In the genomic region with DNA sequence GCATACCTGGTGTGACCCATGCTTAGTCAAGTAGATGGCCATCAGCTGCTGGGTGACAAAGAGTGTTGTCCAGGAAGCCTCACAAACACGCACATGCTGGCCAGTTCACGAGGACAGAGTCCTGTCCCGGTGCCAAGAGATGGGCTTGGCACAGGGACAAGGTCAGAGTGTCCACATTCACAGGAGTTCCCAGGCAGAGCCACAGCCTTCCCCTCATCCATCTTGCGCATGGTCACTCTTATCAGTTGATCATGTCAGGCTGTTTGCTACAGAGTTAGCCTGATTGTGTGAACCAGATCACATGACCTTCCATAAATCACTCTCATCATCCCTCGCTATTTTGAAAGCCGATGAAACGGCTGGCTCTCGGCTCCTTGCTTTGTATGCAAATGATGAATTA, we compare ENCODE assay signal across 13 mouse cellular contexts.
A peak's percentile ranks its signal among the peaks of the same experiment; 100 is the strongest.
DNase-seq lines count a peak whose midpoint lies in the region; ATAC-seq lines count a peak whose summit lies in the region.
"Had no signal": no experiment of that assay in that cellular context is flagged by ENCODE, and none has a peak within 500 bp of the region (broad histone marks: within the 10 kb centered on the region; RNA-seq: fewer than 3 reads in every experiment).

No protein-coding gene starts in this region.

- WGBS in lung, embryonic 15.5 days: 20% methylated on average over 8 of the region's 8 CpGs
- WGBS in intestine, embryonic 16.5 days: 33% methylated on average over 8 of the region's 8 CpGs
- 51% methylated on average over 8 of the region's 8 CpGs for WGBS in neural tube, embryonic 15.5 days

- H3K4me3 ChIP-seq in lung, embryonic 15.5 days: no peak overlapping the region
- no peak overlapping the region for H3K4me3 ChIP-seq in intestine, embryonic 16.5 days (ENCODE audit: low read length)
- no peak overlapping the region for H3K4me3 ChIP-seq in neural tube, embryonic 15.5 days (replicated peaks)
- H3K4me3 ChIP-seq: forebrain, embryonic 15.5 days; liver, embryonic 13.5 days had no signal

- H3K27me3 ChIP-seq in lung, embryonic 15.5 days: no peaks in the 10 kb centered on the region
- no peaks in the 10 kb centered on the region for H3K27me3 ChIP-seq in intestine, embryonic 16.5 days (replicated peaks; ENCODE audit: control insufficient read depth, insufficient read depth, low read length)
- H3K27me3 ChIP-seq in neural tube, embryonic 15.5 days (replicated peaks): no peaks in the 10 kb centered on the region
- H3K27me3 ChIP-seq: forebrain, embryonic 15.5 days; liver, embryonic 13.5 days had no signal

- no peak overlapping the region for H3K9ac ChIP-seq in lung, embryonic 15.5 days
- H3K9ac ChIP-seq in intestine, embryonic 16.5 days (ENCODE audit: low read depth, low read length): no peak overlapping the region
- no peak overlapping the region for H3K9ac ChIP-seq in neural tube, embryonic 15.5 days (replicated peaks)
- H3K9ac ChIP-seq: forebrain, embryonic 15.5 days; liver, embryonic 13.5 days had no signal

- no peak for DNase-seq in lung, postnatal 10 days
- DNase-seq in adrenal gland, adult 8-10 months: peak; percentile 88
- DNase-seq in right cerebral cortex, adult 2 months (ENCODE audit: low spot score in 2 of 2): no peak
- no peak for DNase-seq in gastrocnemius, adult 8-10 months (ENCODE audit: low spot score in 2 of 2)
- DNase-seq: cerebellum, adult 11 months; heart, postnatal 14 days; layer of hippocampus, postnatal 36 days; liver, embryonic 13.5 days had no signal

- H3K9me3 ChIP-seq in lung, embryonic 15.5 days: no peaks in the 10 kb centered on the region
- no peaks in the 10 kb centered on the region for H3K9me3 ChIP-seq in intestine, embryonic 16.5 days (ENCODE audit: control insufficient read depth, low read length)
- no peaks in the 10 kb centered on the region for H3K9me3 ChIP-seq in neural tube, embryonic 15.5 days (replicated peaks)
- H3K9me3 ChIP-seq: forebrain, embryonic 15.5 days had no signal

- no peak overlapping the region for H3K27ac ChIP-seq in lung, embryonic 15.5 days
- H3K27ac ChIP-seq in intestine, embryonic 16.5 days (ENCODE audit: low read length): no peak overlapping the region
- H3K27ac ChIP-seq in neural tube, embryonic 15.5 days (replicated peaks): 0 out of 2 replicates have a peak overlapping the region, but pooled peaks have one; percentile 18
- H3K27ac ChIP-seq: forebrain, embryonic 15.5 days; liver, embryonic 13.5 days had no signal

- H3K4me1 ChIP-seq in lung, embryonic 15.5 days: peaks cover 8% of the 10 kb centered on the region; the same call in 1 of the 2 replicates
- H3K4me1 ChIP-seq in intestine, embryonic 16.5 days (ENCODE audit: control insufficient read depth, insufficient read depth, low read length): peaks cover 19% of the 10 kb centered on the region; the same call in 1 of the 2 replicates
- H3K4me1 ChIP-seq in neural tube, embryonic 15.5 days: peaks cover 18% of the 10 kb centered on the region
- H3K4me1 ChIP-seq: liver, embryonic 13.5 days had no signal

- peak; percentile 39; the same call in 1 of the 2 replicates for ATAC-seq in lung, embryonic 15.5 days (ENCODE audit: borderline replicate concordance, extremely low read depth, low FRiP score, low TSS enrichment)
- peak; percentile 40; the same call in 1 of the 2 replicates for ATAC-seq in intestine, embryonic 16.5 days
- no peak for ATAC-seq in neural tube, embryonic 15.5 days (ENCODE audit: low FRiP score)
- ATAC-seq: forebrain, embryonic 15.5 days; midbrain, embryonic 16.5 days had no signal

- no peaks in the 10 kb centered on the region for H3K36me3 ChIP-seq in lung, embryonic 15.5 days
- no peaks in the 10 kb centered on the region for H3K36me3 ChIP-seq in intestine, embryonic 16.5 days (ENCODE audit: control insufficient read depth, insufficient read depth, low read length)
- H3K36me3 ChIP-seq in neural tube, embryonic 15.5 days: no peaks in the 10 kb centered on the region
- H3K36me3 ChIP-seq: forebrain, embryonic 15.5 days; liver, embryonic 13.5 days had no signal

- H3K4me2 ChIP-seq in lung, embryonic 15.5 days: no peak overlapping the region
- H3K4me2 ChIP-seq in intestine, embryonic 16.5 days (ENCODE audit: low read depth, low read length): no peak overlapping the region
- H3K4me2 ChIP-seq in neural tube, embryonic 15.5 days: no peak overlapping the region
- H3K4me2 ChIP-seq: forebrain, embryonic 15.5 days; liver, embryonic 13.5 days had no signal
